ENCODE assay signal across 8 mouse cellular contexts in the genomic region with DNA sequence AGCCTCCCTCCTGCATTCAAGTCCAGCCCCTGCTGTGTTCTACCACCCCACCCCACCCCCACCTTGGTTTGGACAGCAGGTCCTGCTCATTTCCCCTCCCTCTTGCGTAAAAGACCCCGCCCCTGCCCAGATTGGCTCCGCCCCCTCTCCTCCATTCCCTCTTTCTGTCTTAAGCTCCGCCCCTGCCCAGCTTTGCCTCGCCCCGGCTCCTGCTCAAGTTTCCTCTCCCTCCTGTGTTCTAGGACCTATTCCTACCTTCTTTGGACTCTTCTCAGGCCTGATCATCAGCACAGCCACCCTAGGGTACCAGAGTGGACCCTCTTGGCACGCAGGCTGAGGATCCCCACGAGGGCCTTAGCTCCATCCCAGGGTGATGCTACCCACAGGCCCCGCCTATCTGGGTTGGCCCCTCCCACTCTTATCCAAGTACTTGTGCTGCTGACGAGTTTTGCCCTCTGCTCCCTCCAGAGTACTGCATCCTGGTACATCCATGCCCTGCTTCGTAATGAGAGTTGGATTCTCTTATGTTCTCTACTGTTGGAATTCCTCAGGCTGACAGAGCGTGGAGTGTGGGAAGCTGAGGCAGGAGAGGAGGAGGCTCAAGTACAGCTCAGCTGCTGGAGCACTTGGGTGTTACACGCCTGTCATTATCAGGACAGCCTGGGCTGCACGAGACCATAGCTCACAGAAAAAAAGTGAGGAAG. TPM values are rescaled to one million over a fixed set of nuclear protein-coding genes. Genes with fewer than 3 reads are reported as not detected.
DNase-seq lines count a peak whose midpoint lies in the region; ATAC-seq and TF ChIP-seq lines count a peak whose summit lies in the region.
"Had no signal": no experiment of that assay in that cellular context is flagged by ENCODE, and none has a peak within 500 bp of the region (broad histone marks: within the 10 kb centered on the region; RNA-seq: fewer than 3 reads in every experiment).

No protein-coding gene starts in this region.

- 0 out of 2 replicates have a peak, but pooled peaks cover 6% of the 10 kb centered on the region for H3K4me1 ChIP-seq in embryonic fibroblast, embryonic 13.5 days (ENCODE audit: control insufficient read depth, insufficient read depth, low read length)
- H3K4me1 ChIP-seq in liver, embryonic 13.5 days (replicated peaks), result peaks cover 81% of the 10 kb centered on the region

- no peaks in the 10 kb centered on the region for H3K27me3 ChIP-seq in liver, embryonic 13.5 days
- no peaks in the 10 kb centered on the region for H3K27me3 ChIP-seq in splenic B cell, adult 2 months (ENCODE audit: control insufficient read depth, insufficient read depth, low read length, poor library complexity, severe bottlenecking)
- H3K27me3 ChIP-seq: hindbrain, embryonic 15.5 days had no signal

- H3K36me3 ChIP-seq in liver, embryonic 13.5 days, result peaks cover 42% of the 10 kb centered on the region
- peaks cover 3% of the 10 kb centered on the region; the same call in 1 of the 2 replicates for H3K36me3 ChIP-seq in splenic B cell, adult 2 months (ENCODE audit: control insufficient read depth, insufficient read depth, low read length, poor library complexity, severe bottlenecking)

- H3K9me3 ChIP-seq in liver, embryonic 13.5 days (replicated peaks), result no peaks in the 10 kb centered on the region
- H3K9me3 ChIP-seq: hindbrain, embryonic 15.5 days had no signal

- peak overlapping the region; percentile 57 for H3K9ac ChIP-seq in liver, embryonic 13.5 days
- H3K9ac ChIP-seq: hindbrain, embryonic 15.5 days had no signal

- H3K4me2 ChIP-seq in liver, embryonic 13.5 days, result peak overlapping the region; percentile 86
- H3K4me2 ChIP-seq: hindbrain, embryonic 15.5 days had no signal

- peak; percentile 0; the same call in 1 of the 2 replicates for TF ChIP-seq POLR2A in embryonic fibroblast, embryonic 13.5 days (IDR thresholded peaks at IDR 0.05; ENCODE audit: low read depth, low read length)

- ATAC-seq in liver, embryonic 13.5 days (ENCODE audit: low read depth), result peak; percentile 29
- ATAC-seq in activated CD4-positive, CD25-positive, alpha-beta regulatory T cell, adult 4 months, result no peak

- H3K4me3 ChIP-seq in layer of hippocampus, adult 2 months, result no peak overlapping the region
- H3K4me3 ChIP-seq in embryonic fibroblast, embryonic 13.5 days (ENCODE audit: insufficient read depth, low read length), result no peak overlapping the region
- peak overlapping the region; percentile 43 for H3K4me3 ChIP-seq in liver, embryonic 13.5 days (replicated peaks)
- H3K4me3 ChIP-seq: hindbrain, embryonic 15.5 days had no signal

- no peak for DNase-seq in layer of hippocampus, adult 2 months (ENCODE audit: low spot score in 2 of 2)
- no peak for DNase-seq in layer of hippocampus, postnatal 10 days (ENCODE audit: low spot score in 2 of 2)
- DNase-seq in R1 (ENCODE audit: low read depth, low spot score), result peak; percentile 96
- peak; percentile 85 for DNase-seq in liver, embryonic 13.5 days
- DNase-seq in splenic B cell, adult 2 months (ENCODE audit: low read depth, low spot score), result peak; percentile 34

- TF ChIP-seq CTCF in layer of hippocampus, adult 2 months (conservative IDR thresholded peaks at IDR 0.05), result no peak
- TF ChIP-seq CTCF in embryonic fibroblast, embryonic 13.5 days (IDR thresholded peaks at IDR 0.05; ENCODE audit: borderline replicate concordance, insufficient read depth, low read length), result no peak

- 8% methylated on average over 14 of the region's 14 CpGs for WGBS in liver, embryonic 13.5 days (ENCODE audit: insufficient replicate concordance)

- 0 out of 2 replicates have a peak overlapping the region, but pooled peaks have one; percentile 12 for H3K27ac ChIP-seq in layer of hippocampus, adult 2 months
- no peak overlapping the region for H3K27ac ChIP-seq in embryonic fibroblast, embryonic 13.5 days (ENCODE audit: insufficient read depth, low read length)
- peak overlapping the region; percentile 87 for H3K27ac ChIP-seq in liver, embryonic 13.5 days
- H3K27ac ChIP-seq: hindbrain, embryonic 15.5 days had no signal

RNA-seq across cellular contexts. Expression of gene Rpl36, which starts 1.2 kb away (rescaled TPM):
- 100 to 1,000 TPM; 383 to 406 TPM for total RNA-seq in layer of hippocampus, adult 2 months (2021)
- total RNA-seq in layer of hippocampus, postnatal 10 days (2021), result 100 to 1,000 TPM; 454 to 456 TPM
- 200 and 331 TPM in 2 replicates for polyA plus RNA-seq in embryonic fibroblast, embryonic 13.5 days (2011; ENCODE audit: insufficient read length, low read depth, missing spikeins)
- 1,217 and 1,404 TPM in 2 replicates for polyA plus RNA-seq in liver, embryonic 13.5 days (2015; fragmentation: Nextera tagmentation; extraction: Ambion mirVana)
- polyA plus RNA-seq in activated CD4-positive, CD25-positive, alpha-beta regulatory T cell, adult 4 months (2017; shearing (Covaris generic)), result 1,000 to 10,000 TPM; 4,432 to 4,869 TPM

RNA-seq across cellular contexts. Expression of gene 2410015M20Rik, which starts 2.4 kb away (rescaled TPM):
- 100 to 1,000 TPM; 134 to 142 TPM for total RNA-seq in layer of hippocampus, adult 2 months (2021)
- 100 to 1,000 TPM; 137 to 175 TPM for total RNA-seq in layer of hippocampus, postnatal 10 days (2021)
- polyA plus RNA-seq in embryonic fibroblast, embryonic 13.5 days (2011; ENCODE audit: insufficient read length, low read depth, missing spikeins), result 134 and 146 TPM in 2 replicates
- polyA plus RNA-seq in liver, embryonic 13.5 days (2015; fragmentation: Nextera tagmentation; extraction: Ambion mirVana), result 157 and 167 TPM in 2 replicates
- 100 to 1,000 TPM; 272 to 317 TPM for polyA plus RNA-seq in activated CD4-positive, CD25-positive, alpha-beta regulatory T cell, adult 4 months (2017; shearing (Covaris generic))

RNA-seq across cellular contexts. Expression of gene Lonp1, which starts 14.7 kb away (rescaled TPM):
- total RNA-seq in layer of hippocampus, adult 2 months (2021), result 10 to 100 TPM; 56.5 to 60.2 TPM
- total RNA-seq in layer of hippocampus, postnatal 10 days (2021), result 10 to 100 TPM; 63.8 to 71.7 TPM
- 84.6 and 91.7 TPM in 2 replicates for polyA plus RNA-seq in embryonic fibroblast, embryonic 13.5 days (2011; ENCODE audit: insufficient read length, low read depth, missing spikeins)
- polyA plus RNA-seq in liver, embryonic 13.5 days (2015; fragmentation: Nextera tagmentation; extraction: Ambion mirVana), result 41.0 and 42.2 TPM in 2 replicates
- polyA plus RNA-seq in activated CD4-positive, CD25-positive, alpha-beta regulatory T cell, adult 4 months (2017; shearing (Covaris generic)), result 1 to 10 TPM; 7.0 to 8.0 TPM

RNA-seq across cellular contexts. Expression of gene Catsperd, which starts 15.9 kb away (rescaled TPM):
- 1 to 10 TPM; 1.1 to 1.8 TPM for total RNA-seq in layer of hippocampus, adult 2 months (2021)
- 1 to 10 TPM in 1 of 2 experiments, under 1 TPM in 1; 0.87 to 1.3 TPM for total RNA-seq in layer of hippocampus, postnatal 10 days (2021)
- polyA plus RNA-seq in embryonic fibroblast, embryonic 13.5 days (2011; ENCODE audit: insufficient read length, low read depth, missing spikeins), result 0.38 and 0.56 TPM in 2 replicates
- polyA plus RNA-seq in liver, embryonic 13.5 days (2015; fragmentation: Nextera tagmentation; extraction: Ambion mirVana), result 0.37 and 0.64 TPM in 2 replicates
- polyA plus RNA-seq in activated CD4-positive, CD25-positive, alpha-beta regulatory T cell, adult 4 months (2017; shearing (Covaris generic)), result 1 to 10 TPM in 1 of 2 experiments, under 1 TPM in 1; 0.87 to 1.0 TPM

RNA-seq across cellular contexts. Expression of gene Safb, which starts 27.4 kb away (rescaled TPM):
- 100 to 1,000 TPM; 162 to 193 TPM for total RNA-seq in layer of hippocampus, adult 2 months (2021)
- 100 to 1,000 TPM; 147 to 185 TPM for total RNA-seq in layer of hippocampus, postnatal 10 days (2021)
- 67.2 and 76.1 TPM in 2 replicates for polyA plus RNA-seq in embryonic fibroblast, embryonic 13.5 days (2011; ENCODE audit: insufficient read length, low read depth, missing spikeins)
- 44.4 and 59.7 TPM in 2 replicates for polyA plus RNA-seq in liver, embryonic 13.5 days (2015; fragmentation: Nextera tagmentation; extraction: Ambion mirVana)
- polyA plus RNA-seq in activated CD4-positive, CD25-positive, alpha-beta regulatory T cell, adult 4 months (2017; shearing (Covaris generic)), result 10 to 100 TPM; 34.0 to 45.4 TPM

Comparison
In these comparisons a context has a peak if more than half of its experiments do, and no peak if none do; other contexts are left out.
1. DNase-seq: peak in R1 (single experiment), liver, embryonic 13.5 days (single experiment) and splenic B cell, adult 2 months (single experiment); none in layer of hippocampus, adult 2 months (0 of 2) and layer of hippocampus, postnatal 10 days (0 of 2).